Mouse (Mus musculus) midbrain, postnatal 0 days (tissue): ENCODE results near the gene Sgpp2. TPM values are rescaled to one million over a fixed set of nuclear protein-coding genes. Genes with fewer than 3 reads are reported as not detected.

Experiments
- ATAC-seq: fragments of 200-750 bp; cut with Nextera tagmentation; 2 replicates; pipeline ENCODE4 v1.8.0; 2017; ENCODE audit warnings: moderate number of reproducible peaks, mild to moderate bottlenecking, moderate TSS enrichment, moderate library complexity; ENCODE audit not compliant: low FRiP score
- DNase-seq: peaks from one replicate; pipeline ENCODE4 v3.0.0-alpha.2; 2015; ENCODE audit warnings: low spot score
- H3K27ac ChIP-seq: fragments of 300-500 bp; sonication (generic); 2 replicates; pipeline ENCODE4 v1.5.1; 2014; ENCODE audit warnings: low read depth, mild to moderate bottlenecking, low read length, mixed read lengths
- H3K27me3 ChIP-seq: fragments of 300-500 bp; sonication (generic); 2 replicates; pipeline ENCODE4 v1.6.1; 2014; ENCODE audit warnings: low read length, control low read depth, mixed read lengths; ENCODE audit not compliant: insufficient read depth
- H3K36me3 ChIP-seq: fragments of 300-500 bp; sonication (generic); 2 replicates; pipeline ENCODE4 v1.6.1; 2014; ENCODE audit warnings: low read length, control low read depth, mixed read lengths; ENCODE audit not compliant: insufficient read depth
- H3K4me1 ChIP-seq: fragments of 300-500 bp; sonication (generic); 2 replicates; pipeline ENCODE4 v1.6.1; 2014; ENCODE audit warnings: mild to moderate bottlenecking, control low read depth, antibody characterized with exemption, low read length, mixed read lengths; ENCODE audit not compliant: insufficient read depth
- H3K4me2 ChIP-seq: fragments of 300-500 bp; sonication (generic); 2 replicates; pipeline ENCODE4 v1.6.1; 2014; ENCODE audit warnings: low read depth, mild to moderate bottlenecking, low read length, mixed read lengths; ENCODE audit not compliant: poor library complexity, severe bottlenecking
- H3K4me3 ChIP-seq: fragments of 300-500 bp; sonication (generic); 2 replicates; pipeline ENCODE4 v1.5.1; 2014; ENCODE audit warnings: low read depth, mild to moderate bottlenecking, low read length, moderate library complexity
- H3K9ac ChIP-seq: fragments of 300-500 bp; sonication (generic); replicated peaks from 2 replicates; pipeline ENCODE4 v1.6.1; 2014; ENCODE audit warnings: mild to moderate bottlenecking, low read length, moderate library complexity, mixed read lengths; ENCODE audit not compliant: poor library complexity, severe bottlenecking
- H3K9me3 ChIP-seq: fragments of 300-500 bp; sonication (generic); 2 replicates; pipeline ENCODE4 v1.6.1; 2016; ENCODE audit warnings: low read length, control low read depth
- CTCF ChIP-seq: IDR thresholded peaks from 2 replicates; pipeline ENCODE4 v1.5.1; 2016; ENCODE audit warnings: antibody characterized with exemption, mild to moderate bottlenecking
- WGBS: fragments of 180-500 bp; shearing (Covaris S2); extraction: QIAGEN DNeasy Blood & Tissue Kit; methylation state at CpG from one replicate; pipeline ENCODE4 v1.1.7; 2014; 5-methylcytosine and 5-hydroxymethylcytosine counted together
- polyA plus RNA-seq: library from polyadenylated mRNA; unstranded; fragments of >200 nt; fragmentation: Nextera tagmentation; extraction: Ambion mirVana; gene quantifications from 2 replicates; pipeline ENCODE4 v1.2.1, GENCODE M21; 2015
- total RNA-seq: library from RNA; depleted of rRNA; stranded (reverse); fragments of >200 nt; gene quantifications from 2 replicates; pipeline ENCODE4 v1.2.3, GENCODE M21; 2014

Sgpp2 gene
- total and polyA plus RNA-seq, 2 experiments from 2014 or later, result 1.7 to 3.3 TPM

DNA sequence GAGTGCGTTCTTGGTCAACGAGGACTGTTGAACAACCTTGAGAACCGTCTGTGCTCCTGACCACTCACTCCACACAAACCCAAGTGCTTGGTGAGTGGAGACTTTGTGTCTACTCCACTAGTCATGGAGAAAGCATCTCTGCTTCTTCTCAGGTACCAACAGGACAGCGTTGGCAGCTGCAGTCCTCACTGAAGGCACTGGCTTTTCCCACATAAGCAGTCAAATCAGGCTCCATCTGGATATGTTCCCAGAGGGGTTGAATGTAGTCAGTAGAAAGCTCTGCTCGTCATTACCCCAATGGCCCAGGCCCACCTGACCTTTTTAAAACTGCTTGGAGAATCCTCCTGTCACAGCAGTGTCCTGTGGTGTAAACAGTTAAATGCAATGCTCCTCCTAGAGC, 104.3 kb downstream of the Sgpp2 start:
- WGBS, result 86% methylated on average over 5 of the region's 5 CpGs
- no peak overlapping the region for H3K4me2 ChIP-seq

DNA sequence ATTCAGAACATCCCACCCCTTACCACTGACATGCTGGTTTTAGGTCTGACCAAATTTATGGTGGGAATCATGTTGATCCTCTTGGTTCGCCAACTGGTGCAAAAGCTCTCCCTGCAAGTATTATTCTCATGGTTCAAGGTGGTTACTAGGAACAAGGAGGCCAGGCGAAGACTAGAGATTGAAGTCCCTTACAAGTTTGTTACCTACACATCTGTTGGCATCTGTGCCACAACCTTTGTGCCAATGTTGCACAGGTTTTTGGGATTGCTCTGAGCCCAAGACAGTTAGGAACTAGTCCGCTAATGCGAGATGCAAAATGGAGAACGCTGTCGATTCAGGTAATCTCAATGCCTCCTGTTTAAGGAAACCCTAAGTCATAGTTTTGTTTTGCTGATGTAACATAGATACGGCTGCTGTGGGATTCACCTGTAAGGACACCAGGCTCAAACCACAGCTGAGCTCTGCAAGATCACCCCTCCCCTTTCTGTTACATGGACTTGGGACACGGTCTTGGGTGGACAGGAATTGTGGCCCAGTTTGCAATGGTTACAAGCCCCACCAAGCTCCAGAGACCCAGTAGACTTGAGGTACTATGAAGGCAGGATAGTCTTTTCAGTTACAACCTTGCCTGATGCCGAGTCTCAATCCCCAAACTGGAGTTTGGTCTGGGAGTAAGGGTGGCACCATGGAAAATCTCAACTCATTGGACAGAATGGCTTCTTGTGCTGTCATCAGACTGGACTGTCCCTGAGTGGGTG, 107.2 kb downstream of the Sgpp2 start:
- DNase-seq (no peak), ATAC-seq (no peak)
- Histone ChIP-seq H3K9ac (no peak overlapping the region), H3K27ac (no peak overlapping the region), H3K27me3 (no peaks in the 10 kb centered on the region), H3K4me2 (no peak overlapping the region), H3K36me3 (peaks cover 12% of the 10 kb centered on the region; the same call in 1 of the 2 replicates), H3K9me3 (no peaks in the 10 kb centered on the region), H3K4me3 (no peak overlapping the region), H3K4me1 (no peaks in the 10 kb centered on the region)
- WGBS, result 98% methylated on average over 9 of the region's 9 CpGs
- TF ChIP-seq CTCF, result no peak

More for the DNA sequence above, 104.3 kb downstream of the Sgpp2 start:
- Histone ChIP-seq H3K4me1 (no peaks in the 10 kb centered on the region), H3K27me3 (no peaks in the 10 kb centered on the region), H3K4me3 (no peak overlapping the region), H3K36me3 (no peaks in the 10 kb centered on the region), H3K27ac (no peak overlapping the region), H3K9ac (no peak overlapping the region), H3K9me3 (no peaks in the 10 kb centered on the region)
- no peak for TF ChIP-seq CTCF
- ATAC-seq, result no peak
- no peak for DNase-seq

DNA sequence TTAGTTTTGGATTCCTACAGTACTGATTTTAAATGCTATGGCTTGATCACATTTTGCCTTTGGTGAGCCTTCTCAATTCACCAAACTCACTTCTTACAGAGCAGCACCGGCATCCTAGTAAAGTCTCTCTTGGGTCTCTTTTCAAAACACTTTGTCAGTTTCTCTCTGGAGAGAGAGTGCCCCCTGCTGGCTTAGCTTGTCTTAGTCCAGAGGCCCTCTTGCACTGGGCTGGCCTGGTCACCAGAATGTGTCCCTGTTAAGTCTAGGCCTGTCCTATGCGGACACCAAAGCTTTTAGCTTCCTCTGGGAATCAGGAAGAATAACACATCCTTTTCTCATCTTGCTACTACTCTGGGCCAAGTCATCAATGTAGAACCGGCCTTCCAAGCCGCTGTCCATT, 109.4 kb downstream of the Sgpp2 start:
- 47% methylated on average over 4 of the region's 4 CpGs for WGBS
- peak; percentile 85 for DNase-seq
- TF ChIP-seq CTCF, result peak; percentile 87
- Histone ChIP-seq H3K4me2 (no peak overlapping the region), H3K27ac (no peak overlapping the region), H3K36me3 (peaks cover 16% of the 10 kb centered on the region; the same call in 1 of the 2 replicates), H3K9ac (no peak overlapping the region), H3K4me1 (no peaks in the 10 kb centered on the region), H3K27me3 (no peaks in the 10 kb centered on the region), H3K9me3 (no peaks in the 10 kb centered on the region), H3K4me3 (no peak overlapping the region)
- no peak for ATAC-seq

DNA sequence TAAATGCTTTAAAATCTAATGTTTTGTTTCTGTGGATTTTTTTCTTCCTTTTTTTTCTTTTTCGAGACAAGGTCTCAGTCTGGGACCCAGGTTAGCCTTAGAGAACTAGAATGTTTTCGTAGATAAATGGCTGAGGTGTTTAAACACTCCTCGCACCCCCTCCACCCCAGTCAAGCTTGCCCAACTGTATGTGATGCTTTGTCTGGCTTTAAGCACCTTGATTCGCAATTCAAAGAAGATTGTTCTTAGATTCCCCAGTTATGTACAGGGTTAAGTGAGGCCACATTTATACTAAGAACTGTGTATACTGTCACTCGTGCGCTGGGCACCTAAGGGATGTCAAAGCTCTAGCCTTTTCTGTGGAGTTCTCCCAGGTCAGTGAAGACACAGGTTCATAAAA, 110.1 kb downstream of the Sgpp2 start:
- Histone ChIP-seq H3K4me1 (no peaks in the 10 kb centered on the region), H3K4me2 (no peak overlapping the region), H3K4me3 (no peak overlapping the region), H3K27me3 (no peaks in the 10 kb centered on the region), H3K9me3 (no peaks in the 10 kb centered on the region), H3K36me3 (peaks cover 16% of the 10 kb centered on the region; the same call in 1 of the 2 replicates), H3K9ac (no peak overlapping the region), H3K27ac (no peak overlapping the region)
- WGBS, result 92% methylated on average over 6 of the region's 6 CpGs
- no peak for TF ChIP-seq CTCF
- no peak for ATAC-seq
- DNase-seq, result no peak

DNA sequence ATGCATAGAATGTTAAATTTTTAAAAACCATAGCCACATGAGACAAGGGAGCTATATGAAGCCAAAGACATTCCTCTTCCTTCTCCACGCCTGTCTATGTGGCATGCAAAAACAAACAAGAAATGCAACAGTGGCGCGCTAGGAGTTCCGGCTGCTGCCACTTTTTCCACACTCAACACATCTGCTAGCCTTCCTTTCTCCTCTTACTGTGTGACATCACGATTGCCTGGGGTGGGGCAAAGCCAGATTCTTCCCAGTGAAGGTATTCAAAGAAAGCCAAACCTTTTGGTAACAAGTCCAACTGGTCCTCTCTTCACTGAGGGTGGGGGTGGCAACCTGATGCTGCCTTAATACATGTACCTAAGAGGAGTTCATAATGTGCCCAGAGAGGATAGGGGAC, 111.6 kb downstream of the Sgpp2 start:
- no peak overlapping the region for H3K4me3 ChIP-seq
- TF ChIP-seq CTCF, result no peak
- no peak for ATAC-seq

DNA sequence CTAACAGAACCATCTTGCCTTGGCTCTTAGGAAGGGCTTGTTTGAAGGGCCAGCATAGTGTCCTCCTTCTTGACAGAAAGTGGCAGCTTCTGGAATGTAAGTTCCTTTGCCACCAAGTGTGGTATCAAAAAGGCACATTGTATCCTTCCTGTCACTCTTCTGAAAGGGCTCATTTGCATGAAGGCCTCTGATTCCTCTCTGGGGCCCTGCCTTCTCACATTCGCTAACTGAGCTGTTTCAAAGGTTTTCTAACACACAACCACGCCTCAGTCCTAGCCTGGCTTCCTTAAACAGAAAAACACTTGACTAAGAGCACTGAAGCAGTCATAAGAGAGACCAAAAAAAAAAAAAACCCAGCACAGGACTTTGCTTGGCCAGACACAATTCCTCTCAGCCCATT, 112.4 kb downstream of the Sgpp2 start:
- Histone ChIP-seq H3K9me3 (no peaks in the 10 kb centered on the region), H3K9ac (no peak overlapping the region), H3K4me3 (no peak overlapping the region), H3K27me3 (no peaks in the 10 kb centered on the region), H3K36me3 (peaks cover 16% of the 10 kb centered on the region; the same call in 1 of the 2 replicates), H3K4me1 (no peaks in the 10 kb centered on the region), H3K27ac (no peak overlapping the region), H3K4me2 (no peak overlapping the region)
- 44% methylated on average over 2 of the region's 2 CpGs for WGBS
- ATAC-seq, result no peak
- no peak for DNase-seq
- no peak for TF ChIP-seq CTCF

More for the DNA sequence above, 111.6 kb downstream of the Sgpp2 start:
- Histone ChIP-seq H3K36me3 (peaks cover 16% of the 10 kb centered on the region; the same call in 1 of the 2 replicates), H3K9me3 (no peaks in the 10 kb centered on the region), H3K9ac (no peak overlapping the region), H3K27ac (no peak overlapping the region), H3K27me3 (no peaks in the 10 kb centered on the region), H3K4me1 (no peaks in the 10 kb centered on the region), H3K4me2 (no peak overlapping the region)
- WGBS, result 98% methylated on average over 5 of the region's 5 CpGs
- DNase-seq, result no peak
